Mouse (Mus musculus) forebrain, embryonic 10.5 days (tissue): ENCODE data around the gene Atad1. TPM values are rescaled to one million over a fixed set of nuclear protein-coding genes. Genes with fewer than 3 reads are reported as not detected.

ENCODE experiments used
- DNase-seq: peaks from one replicate; pipeline ENCODE4 v3.0.0-alpha.2; 2017; ENCODE audit warnings: low spot score; ENCODE audit errors: extremely low spot score
- H3K27ac ChIP-seq: fragments of 300-500 bp; sonication (generic); 2 replicates; pipeline ENCODE4 v1.5.1; 2016; ENCODE audit warnings: mild to moderate bottlenecking
- H3K27me3 ChIP-seq: fragments of 300-500 bp; sonication (generic); 2 replicates; pipeline ENCODE4 v1.6.1; 2016; ENCODE audit warnings: mild to moderate bottlenecking; ENCODE audit not compliant: poor library complexity, severe bottlenecking
- H3K36me3 ChIP-seq: fragments of 300-500 bp; sonication (generic); replicated peaks from 2 replicates; pipeline ENCODE4 v1.6.1; 2016; ENCODE audit warnings: mild to moderate bottlenecking, moderate library complexity
- H3K4me1 ChIP-seq: fragments of 300-500 bp; sonication (generic); 2 replicates; pipeline ENCODE4 v1.6.1; 2016
- H3K4me3 ChIP-seq: fragments of 300-500 bp; sonication (generic); 2 replicates; pipeline ENCODE4 v1.5.1; 2016; ENCODE audit warnings: mild to moderate bottlenecking, moderate library complexity
- H3K9me3 ChIP-seq: fragments of 300-500 bp; sonication (generic); 2 replicates; pipeline ENCODE4 v1.6.1; 2016; ENCODE audit warnings: mild to moderate bottlenecking, moderate library complexity
- WGBS: fragments of 180-500 bp; shearing (Covaris S2); methylation state at CpG from one replicate; pipeline ENCODE4 v1.1.7; 2016; 5-methylcytosine and 5-hydroxymethylcytosine counted together
- polyA plus RNA-seq: library from polyadenylated mRNA; unstranded; fragments of >200 nt; fragmentation: Nextera tagmentation; extraction: Ambion mirVana; gene quantifications from 2 replicates; pipeline ENCODE4 v1.2.1, GENCODE M21; 2016

Atad1 gene
- polyA plus RNA-seq, 1 experiment from 2014 or later = 81.1 TPM

GRCm38 (mm10) chr19:32622142-32622541 is 117.4 kb downstream of the Atad1 start:
- no peaks in the 10 kb centered on the region for H3K9me3 ChIP-seq
- DNase-seq = no peak
- no peaks in the 10 kb centered on the region for H3K27me3 ChIP-seq
- peaks cover 5% of the 10 kb centered on the region; the same call in 1 of the 2 replicates for H3K4me1 ChIP-seq
- no peak overlapping the region for H3K4me3 ChIP-seq
- 82% methylated on average over 3 of the region's 3 CpGs for WGBS
- H3K36me3 ChIP-seq = no peaks in the 10 kb centered on the region
- no peak overlapping the region for H3K27ac ChIP-seq

Other genes starting within 250 kb of the Atad1 start
- gene Papss2, start 144.0 kb downstream of the Atad1 start, polyA plus RNA-seq = 1.4 and 2.5 TPM in 2 replicates
- 7.3 and 8.7 TPM in 2 replicates for gene Pten, start 17.7 kb upstream of the Atad1 start, polyA plus RNA-seq